Mouse (Mus musculus): Measurements from ENCODE around the gene 1700001P01Rik.

GRCm38 (mm10) chr11:97802495-97802894 lies 26.8 kb upstream of the 1700001P01Rik start:
- TF ChIP-seq CTCF (IDR thresholded peaks at IDR 0.05; ENCODE audit: extremely low read depth, insufficient read depth, insufficient read length, insufficient replicate concordance) (no peak), POLR2A (IDR thresholded peaks at IDR 0.05; ENCODE audit: low read depth, low read length) (no peak)
